Mouse (Mus musculus) induced T-regulatory cell, adult 2 months (primary cell): ENCODE results near the gene Fanci.

Experiments used
- DNase-seq: peaks from one replicate; pipeline ENCODE4 v3.0.0-alpha.2; 2012; ENCODE audit warnings: low read depth

Fanci gene

DNA sequence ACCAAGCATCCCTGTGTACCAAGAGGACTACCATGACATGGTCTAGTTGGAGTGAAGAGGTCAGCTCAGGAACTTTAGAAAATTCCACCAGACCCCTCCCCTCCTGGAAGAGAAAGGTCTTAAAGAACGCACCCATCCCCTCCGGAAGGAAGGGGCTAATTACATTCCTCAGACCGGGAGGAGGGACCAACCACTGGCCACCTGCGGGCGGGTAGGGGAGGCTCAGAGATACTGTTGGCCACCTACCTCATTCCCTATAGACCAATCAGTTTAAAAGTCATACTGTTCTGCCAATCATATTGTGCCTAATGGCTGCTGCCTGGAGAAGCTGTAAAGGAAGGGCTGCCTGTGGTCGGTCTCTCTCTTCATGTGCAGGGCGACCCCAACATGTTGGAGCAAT lies 3.7 kb upstream of the Fanci start:
- DNase-seq, result no peak

- no peak for DNase-seq
These were observed 3.0 kb upstream of the Fanci start for GRCm38 (mm10) chr7:79388671-79389206.

GRCm38 (mm10) chr7:79390141-79390708 lies 1.5 kb upstream of the Fanci start:
- no peak for DNase-seq

- DNase-seq, result no peak
These were observed 258 bp upstream of the Fanci start for GRCm38 (mm10) chr7:79391471-79391870.

GRCm38 (mm10) chr7:79392860-79393513 lies 1.3 kb downstream of the Fanci start:
- DNase-seq, result peak; percentile 86

DNA sequence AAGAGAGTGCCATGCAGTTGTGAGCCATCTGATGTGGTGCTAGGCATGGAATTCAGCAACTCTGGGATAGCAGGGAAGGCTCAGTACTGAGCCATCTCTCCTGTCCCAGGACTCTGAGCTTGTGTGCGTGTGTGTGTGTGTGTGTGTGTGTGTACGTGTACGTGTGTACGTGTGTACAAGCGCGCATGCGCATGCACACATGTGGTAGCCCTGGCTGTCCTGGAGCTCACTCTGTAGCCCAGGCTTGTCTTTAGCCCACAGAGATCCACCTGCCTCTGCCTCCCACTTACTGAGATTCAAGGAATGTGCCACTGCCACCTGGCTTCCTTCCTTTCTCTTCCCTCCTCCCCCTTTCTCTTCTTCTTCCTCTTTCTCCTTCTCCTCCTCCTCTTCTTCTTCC lies 2.2 kb downstream of the Fanci start:
- DNase-seq, result no peak

DNA sequence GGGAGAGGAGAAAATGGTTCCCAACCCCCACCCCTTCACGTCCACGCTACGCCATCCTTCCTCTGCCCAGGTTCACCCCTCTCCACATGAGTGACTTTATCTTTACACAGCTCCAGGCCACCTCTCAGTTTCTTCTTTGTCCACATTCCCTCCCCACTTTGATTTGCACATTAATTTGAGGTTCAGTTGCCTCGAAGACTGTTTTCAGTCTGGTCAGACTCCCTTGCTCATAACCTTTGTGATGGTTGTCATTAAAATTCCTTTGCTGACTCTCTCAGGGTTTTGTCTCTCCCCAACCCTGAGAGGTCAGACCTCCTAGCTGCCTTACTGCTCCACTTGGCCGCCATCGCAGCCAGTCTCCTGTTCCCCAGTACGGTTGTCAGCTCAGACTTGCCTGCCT lies 2.9 kb downstream of the Fanci start:
- DNase-seq, result no peak

- no peak for DNase-seq
These were observed 3.5 kb downstream of the Fanci start for GRCm38 (mm10) chr7:79395186-79395585.

DNA sequence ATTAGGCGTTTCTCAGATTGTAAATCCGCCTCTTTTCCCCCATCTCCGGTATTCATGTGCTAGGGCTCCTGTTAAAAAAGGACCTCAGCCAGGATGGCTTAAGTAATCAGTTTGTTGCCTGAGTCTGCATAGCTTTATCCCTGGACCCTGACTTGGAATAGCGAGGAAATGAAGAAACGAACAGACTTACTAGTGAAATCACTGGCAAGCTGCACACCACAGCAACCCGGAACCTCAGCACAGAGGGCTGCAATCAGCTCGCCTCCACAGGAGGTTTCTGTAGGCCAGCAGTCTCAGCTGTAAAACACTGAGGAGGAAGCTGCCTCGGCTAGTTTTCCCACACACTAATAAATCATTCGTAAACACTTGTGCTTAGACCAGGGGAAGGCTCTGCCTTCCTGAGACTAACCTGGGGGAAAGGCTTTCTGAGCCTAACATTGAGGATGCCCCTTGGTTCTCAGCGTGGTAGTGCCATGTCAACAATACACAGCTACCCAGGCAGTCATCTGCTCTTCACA lies 5.8 kb downstream of the Fanci start:
- DNase-seq, result no peak

- no peak for DNase-seq
These were observed 6.7 kb downstream of the Fanci start for GRCm38 (mm10) chr7:79398426-79398825.

- no peak for DNase-seq
These were observed 7.2 kb downstream of the Fanci start for GRCm38 (mm10) chr7:79398971-79399370.

DNA sequence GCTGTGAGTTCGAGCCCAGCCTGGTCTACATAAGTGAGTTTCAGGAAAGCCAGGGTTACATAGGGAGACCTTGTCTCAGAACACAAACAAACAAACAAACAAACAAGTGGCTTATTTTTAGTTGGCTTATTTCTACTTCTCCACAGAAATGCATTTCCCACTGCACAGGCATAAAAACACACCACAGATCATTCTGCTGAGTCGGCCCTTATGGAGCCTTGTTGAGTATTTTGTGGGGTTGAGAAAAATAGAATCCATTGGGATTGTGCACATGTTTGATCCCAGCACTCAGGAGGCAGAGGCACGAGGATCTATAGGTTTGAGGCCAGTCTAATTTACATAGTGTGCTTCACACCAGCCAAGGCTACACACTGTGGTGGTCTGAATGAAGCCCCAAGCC lies 8.6 kb downstream of the Fanci start:
- no peak for DNase-seq

GRCm38 (mm10) chr7:79414449-79415375 lies 23.0 kb downstream of the Fanci start:
- DNase-seq, result no peak

DNA sequence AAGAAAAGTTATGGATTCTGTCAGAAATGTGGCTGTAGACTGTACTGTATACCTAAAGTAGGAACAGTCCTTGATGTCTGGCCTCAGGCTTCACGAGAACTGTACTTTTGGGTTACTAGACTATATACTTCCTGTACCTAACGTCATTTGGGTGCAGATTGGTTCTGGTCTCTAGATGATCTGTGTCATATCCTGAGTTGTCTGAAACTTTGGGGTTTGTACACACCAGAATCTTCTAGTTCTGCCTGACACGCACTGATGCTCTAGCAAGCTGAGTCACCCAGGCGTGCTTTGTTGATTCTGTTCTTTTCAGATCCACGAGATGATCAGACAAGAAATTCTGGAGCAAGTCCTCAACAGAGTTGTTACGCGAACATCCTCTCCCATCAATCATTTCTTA lies 28.2 kb downstream of the Fanci start:
- DNase-seq, result peak; percentile 39

DNA sequence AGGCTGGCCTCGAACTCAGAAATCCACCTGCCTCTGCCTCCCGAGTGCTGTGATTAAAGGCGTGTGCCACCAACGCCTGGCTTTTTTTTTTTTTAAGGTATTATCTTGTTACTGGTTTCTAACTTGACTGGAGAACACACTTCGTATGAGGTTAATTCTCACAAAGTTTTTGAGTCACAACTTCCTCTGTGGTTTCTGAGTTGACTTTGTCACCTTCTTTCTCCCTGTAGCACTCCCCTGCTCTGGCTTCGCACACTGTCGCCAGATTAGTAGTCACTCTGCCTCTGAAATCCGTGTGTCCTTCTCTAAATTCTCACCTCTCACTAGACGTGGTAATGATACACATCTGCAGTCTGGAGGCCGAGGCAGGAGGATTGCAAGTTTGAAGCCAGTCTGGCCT lies 31.1 kb downstream of the Fanci start:
- DNase-seq, result peak; percentile 54

DNA sequence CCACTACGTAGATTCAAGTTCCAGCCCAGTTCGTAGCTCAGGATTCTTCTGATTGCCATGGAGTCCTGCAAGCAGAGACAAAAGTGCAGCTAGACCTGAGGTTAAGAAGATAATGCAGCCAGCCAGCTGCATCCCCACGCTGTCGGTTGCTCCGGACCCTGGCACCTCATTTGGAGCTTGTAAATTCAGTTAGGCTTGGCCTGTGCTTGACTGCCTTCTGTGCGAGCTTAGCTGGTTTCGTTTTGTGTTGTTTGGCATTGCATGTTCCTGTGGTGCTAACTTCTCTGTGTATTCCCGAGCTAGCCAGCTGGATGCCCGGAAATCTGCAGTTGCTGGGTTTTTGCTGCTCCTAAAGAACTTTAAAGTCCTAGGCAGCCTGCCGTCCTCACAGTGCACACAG lies 34.1 kb downstream of the Fanci start:
- DNase-seq, result no peak

DNA sequence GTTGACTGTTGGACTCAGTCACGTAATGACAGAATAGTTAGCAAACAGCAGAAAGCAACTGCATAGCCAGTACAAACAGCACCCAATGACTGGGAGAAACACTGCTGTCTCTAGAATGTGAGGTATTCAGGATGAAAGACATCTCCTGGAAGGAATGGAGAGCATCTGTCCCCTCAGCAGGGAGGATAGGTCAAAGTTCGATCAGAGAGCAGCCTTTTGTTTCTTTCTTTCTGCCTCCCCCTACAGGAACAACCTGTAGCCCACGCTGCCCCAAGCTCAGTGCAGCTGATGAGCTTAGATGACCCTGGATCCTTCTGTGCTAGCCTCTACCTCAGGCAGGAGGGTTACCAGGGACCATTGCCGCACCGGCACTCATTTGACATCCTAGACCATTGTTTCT lies 36.5 kb downstream of the Fanci start:
- DNase-seq, result no peak

- no peak for DNase-seq
These were observed 48.3 kb downstream of the Fanci start for GRCm38 (mm10) chr7:79440035-79440434.

- DNase-seq, result no peak
These were observed 55.3 kb downstream of the Fanci start for GRCm38 (mm10) chr7:79447048-79447447.

GRCm38 (mm10) chr7:79447486-79447885 lies 55.8 kb downstream of the Fanci start:
- DNase-seq, result no peak

- DNase-seq, result no peak
These were observed 70.0 kb downstream of the Fanci start for GRCm38 (mm10) chr7:79461721-79462120.

- no peak for DNase-seq
These were observed 71.8 kb downstream of the Fanci start for GRCm38 (mm10) chr7:79463376-79464077.
